Mouse (Mus musculus): ENCODE results near the gene Tpm4.

The Tpm4 gene

GRCm38 (mm10) chr8:72143256-72143824 is 8.6 kb downstream of the Tpm4 start:
- DNase-seq = no peak

GRCm38 (mm10) chr8:72144345-72144975 is 9.7 kb downstream of the Tpm4 start:
- DNase-seq = no peak

GRCm38 (mm10) chr8:72145511-72145910 is 10.7 kb downstream of the Tpm4 start:
- no peak for DNase-seq

DNA sequence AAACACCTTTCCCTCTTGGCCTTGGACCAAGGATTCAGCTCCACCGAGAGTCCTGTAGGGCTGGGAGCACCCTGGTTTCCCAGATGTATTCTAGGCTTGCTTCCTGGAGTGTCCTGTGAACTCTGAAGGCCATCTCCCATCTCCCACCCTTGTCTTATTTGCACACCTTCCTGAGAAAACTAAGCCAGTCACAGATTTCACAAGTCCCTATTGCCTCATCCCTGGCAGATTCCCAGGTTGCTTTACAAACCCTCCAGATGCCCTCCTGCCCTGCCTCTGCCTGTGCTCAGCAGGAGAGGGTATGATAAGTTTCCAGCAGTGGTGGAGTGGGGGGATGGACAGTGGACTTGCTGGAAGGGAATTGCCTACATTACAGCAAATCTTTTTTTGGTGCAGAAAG is 11.3 kb downstream of the Tpm4 start:
- no peak for DNase-seq

DNA sequence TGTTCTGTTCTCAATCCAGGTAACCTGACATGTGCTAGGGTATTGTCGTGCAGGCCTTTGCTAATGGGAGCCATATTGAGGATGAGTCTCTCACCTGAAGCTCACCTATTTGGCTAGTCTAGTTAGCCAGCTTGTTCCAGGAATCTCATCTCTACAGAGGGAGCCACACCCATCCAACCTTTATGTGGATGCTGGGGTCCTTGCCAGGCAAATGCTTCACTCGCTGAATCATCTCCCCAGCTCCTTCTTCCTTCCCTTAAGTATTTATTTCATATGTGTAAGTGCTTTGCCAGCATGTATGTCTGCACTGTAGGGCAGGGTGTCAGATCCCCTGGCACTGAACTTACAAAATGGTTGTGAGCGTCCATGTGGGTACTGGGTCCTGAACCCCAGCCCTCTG is 11.8 kb downstream of the Tpm4 start:
- DNase-seq = no peak

- DNase-seq = no peak
Measured at GRCm38 (mm10) chr8:72147266-72147665, 12.5 kb downstream of the Tpm4 start.

- DNase-seq = no peak
Measured at GRCm38 (mm10) chr8:72149056-72149455, 14.3 kb downstream of the Tpm4 start.

- no peak for DNase-seq
Measured at GRCm38 (mm10) chr8:72151418-72152078, 16.8 kb downstream of the Tpm4 start.

DNA sequence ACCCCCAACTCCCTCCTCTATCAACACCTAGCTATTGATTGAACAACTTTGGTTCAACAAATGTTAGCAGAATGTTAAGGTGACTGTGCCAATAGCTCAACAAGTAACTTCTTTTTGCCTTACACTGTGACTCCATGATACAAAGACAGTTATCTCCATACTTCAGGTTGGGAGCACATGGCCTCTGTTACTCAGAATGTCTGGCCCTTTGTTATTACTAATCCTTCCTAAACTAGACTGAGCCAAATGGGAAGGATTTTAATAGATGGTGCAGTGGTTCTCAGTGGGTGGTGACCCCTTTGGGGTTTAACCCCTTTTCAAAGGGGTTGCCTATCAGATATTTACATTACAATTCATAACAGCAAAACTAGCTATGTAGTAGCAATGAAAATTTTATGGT is 18.6 kb downstream of the Tpm4 start:
- no peak for DNase-seq

DNA sequence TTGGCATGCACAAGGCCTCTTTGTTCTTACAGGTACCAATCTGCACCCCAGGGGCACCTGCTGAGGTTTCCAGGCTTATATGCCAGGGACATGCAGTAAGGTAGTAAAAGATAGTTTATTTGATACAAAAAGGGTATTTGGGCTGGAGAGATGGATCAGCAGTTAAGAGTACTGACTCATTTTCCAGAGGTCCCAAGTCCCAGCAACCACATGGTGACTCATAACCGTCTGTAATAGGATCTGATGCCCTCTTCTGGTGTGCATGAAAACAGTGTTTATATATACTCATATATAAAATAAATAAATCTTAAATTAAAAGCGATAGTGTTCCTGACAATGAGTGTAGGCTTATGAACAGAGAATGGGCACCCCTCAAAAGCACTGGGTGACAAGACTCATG is 23.3 kb downstream of the Tpm4 start:
- DNase-seq = no peak

DNA sequence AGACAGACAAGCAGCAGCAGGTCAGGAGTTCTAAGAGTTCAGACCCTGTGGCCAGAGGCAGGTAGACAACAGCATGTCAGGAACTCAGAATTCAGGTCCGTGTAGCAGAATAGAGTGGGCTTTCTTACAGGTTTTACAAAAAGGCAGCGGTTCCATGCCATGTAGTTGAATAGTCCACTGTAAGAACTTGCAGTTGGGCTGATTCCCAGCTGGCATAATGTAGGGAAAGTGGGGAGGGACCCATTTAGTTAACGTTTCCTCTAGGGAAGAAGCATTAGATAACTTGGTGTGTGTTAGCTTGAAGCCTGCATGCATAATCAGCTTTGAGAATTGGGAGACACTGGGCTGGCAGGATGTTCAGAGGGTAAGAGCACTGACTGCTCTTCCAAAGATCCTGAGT is 24.0 kb downstream of the Tpm4 start:
- DNase-seq = no peak

GRCm38 (mm10) chr8:72160007-72160406 is 25.2 kb downstream of the Tpm4 start:
- DNase-seq = no peak

DNA sequence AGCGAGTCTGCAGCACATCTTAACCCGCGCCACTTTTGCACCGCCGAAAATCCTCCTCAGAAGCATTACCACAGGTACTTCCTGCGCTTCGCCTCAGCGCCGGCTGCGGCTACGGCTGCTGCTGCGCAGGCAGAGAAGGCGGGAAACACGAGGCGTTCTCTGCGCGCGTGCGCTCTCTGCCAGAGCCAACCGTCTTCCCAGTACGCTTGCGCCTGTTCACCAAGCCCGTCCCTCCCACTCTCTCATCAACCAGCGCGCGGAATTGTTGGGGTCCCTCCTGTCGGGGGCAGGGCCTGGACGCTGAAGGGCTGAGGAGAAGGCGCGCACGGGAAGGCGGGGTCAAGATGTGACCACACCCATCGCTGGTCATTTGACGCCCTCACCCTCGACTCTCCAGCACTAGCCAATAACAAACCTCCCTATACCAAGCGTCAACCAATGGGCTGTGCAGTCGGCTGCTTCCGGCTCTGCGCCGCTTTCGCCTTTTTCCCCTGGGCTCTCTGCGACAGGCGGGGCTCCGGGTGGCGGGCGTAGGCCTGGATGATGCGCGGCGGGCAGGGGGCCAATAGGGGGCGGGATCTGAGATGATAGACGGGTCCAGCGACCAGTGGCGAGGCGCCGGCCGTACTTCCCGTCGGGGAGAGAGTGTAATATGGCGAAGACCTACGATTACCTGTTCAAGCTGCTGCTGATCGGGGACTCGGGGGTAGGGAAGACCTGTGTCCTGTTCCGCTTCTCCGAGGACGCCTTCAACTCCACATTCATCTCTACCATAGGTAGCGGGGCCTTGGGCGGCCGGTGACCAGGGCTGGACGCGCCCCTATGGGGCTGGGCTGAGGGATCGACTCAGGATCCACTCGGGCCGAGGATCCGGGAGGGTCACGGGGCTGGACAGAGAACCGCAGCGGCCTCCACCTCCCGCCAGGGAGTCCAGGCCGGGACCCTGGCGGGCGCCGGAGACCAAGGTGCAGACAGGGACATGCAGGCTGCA is 26.2 kb downstream of the Tpm4 start, which contains the start of gene Rab8a:
TSS of gene Rab8a (plus strand) at position 494 of the 991 bp plus-strand sequence.
- peak; percentile 100 for DNase-seq

DNA sequence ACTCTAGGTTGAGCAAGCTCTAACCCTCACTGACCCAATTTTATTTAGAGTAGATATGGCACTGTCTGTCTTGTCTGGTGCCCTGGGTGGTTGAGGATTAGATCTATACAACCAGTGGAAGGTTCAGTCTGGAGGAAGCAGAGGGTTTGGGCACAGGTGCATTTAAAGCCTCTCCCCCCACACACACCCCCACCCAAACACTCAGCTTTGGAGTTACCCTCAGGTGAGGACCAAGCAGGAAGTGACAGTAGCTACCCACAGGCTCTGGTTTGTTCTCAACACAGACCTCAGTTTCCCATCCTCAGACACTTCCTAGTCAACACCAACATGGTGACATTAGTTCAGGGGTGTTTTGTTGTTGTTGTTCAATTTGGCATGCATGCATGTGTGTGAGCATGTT is 28.0 kb downstream of the Tpm4 start:
- no peak for DNase-seq

GRCm38 (mm10) chr8:72169098-72169668 is 34.4 kb downstream of the Tpm4 start:
- DNase-seq = no peak

DNA sequence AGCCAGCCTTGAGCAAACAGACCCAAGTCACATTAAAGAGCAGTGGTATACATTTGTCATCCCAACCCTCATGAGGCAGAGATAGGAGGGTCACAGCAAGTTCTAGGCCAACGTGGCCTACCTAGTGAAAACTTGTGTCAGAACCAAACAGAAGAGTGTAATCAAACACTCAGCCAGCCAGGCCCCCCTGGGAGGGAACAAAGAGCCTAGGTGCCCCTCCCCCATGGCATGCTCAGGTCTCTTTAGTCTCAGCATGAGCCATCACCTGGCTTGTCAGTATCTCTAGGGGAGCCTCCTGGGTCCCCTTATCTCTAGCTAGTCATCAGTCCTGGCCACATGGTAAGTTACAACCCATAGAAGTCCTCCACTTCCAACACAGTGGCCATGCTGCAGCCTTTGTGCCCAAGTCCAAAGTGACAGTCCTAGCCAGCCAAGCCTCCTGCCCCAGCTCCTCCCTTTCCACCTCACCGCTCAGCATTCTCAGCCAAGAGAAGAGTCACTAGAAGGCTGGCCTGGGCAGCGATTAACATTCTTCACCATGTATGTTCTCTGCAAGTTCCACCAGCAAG is 35.0 kb downstream of the Tpm4 start:
- no peak for DNase-seq

DNA sequence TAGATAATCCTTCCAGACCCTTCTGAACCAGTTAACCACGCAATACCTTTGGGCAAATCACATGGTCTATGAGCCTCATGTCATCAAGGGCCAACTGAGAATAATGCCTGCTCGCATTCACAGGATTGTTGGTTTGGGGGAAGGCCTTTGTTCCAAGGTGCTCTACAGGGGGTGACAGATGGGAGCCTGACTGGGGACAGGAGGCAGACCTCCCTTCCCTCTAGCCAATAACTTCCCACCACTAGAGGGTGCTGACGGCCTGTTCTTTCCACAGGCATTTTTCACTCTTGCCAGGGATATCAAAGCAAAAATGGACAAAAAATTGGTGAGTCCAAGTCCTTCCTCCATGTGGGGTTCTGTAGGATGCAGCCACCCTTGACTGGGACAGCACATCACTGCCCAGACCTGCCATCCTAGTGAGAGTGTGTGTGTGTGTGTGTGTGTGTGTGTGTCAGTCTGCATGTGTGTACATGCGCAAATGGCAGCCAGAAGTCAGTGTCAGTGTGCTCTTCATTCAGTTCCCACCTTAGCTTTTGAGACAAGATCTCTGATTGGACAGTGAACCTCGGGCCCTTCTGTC is 42.7 kb downstream of the Tpm4 start:
- DNase-seq = peak; percentile 73

DNA sequence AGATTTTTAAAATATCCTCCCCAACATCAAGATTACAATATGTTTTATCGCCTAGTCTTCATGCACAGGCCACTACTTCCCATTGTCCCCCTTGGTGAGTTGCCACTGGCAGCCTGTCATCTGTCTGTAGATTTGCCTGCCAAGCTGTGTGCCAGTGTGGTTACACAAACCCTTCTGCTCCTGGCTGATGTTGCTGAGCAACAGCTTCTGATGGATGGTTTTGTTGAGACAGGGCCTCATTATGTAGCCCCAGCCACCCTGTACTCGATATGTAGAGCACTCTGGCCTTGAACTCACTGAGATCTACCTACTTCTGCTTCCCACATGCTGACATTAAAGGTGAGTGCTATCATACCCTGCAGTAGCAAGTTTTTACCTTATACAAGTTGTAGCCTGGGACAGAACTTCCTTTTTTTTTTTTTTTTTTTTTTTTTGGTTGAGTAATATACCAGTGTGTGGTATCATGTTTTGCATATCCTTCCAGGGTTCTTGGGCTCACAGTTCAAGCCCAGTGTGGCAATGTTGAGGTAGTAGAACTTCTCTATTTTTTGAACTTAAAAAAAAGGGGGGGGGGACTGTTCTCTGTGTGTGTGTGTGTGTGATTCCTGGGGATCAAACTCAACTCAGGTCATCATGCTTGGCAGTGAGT is 48.9 kb downstream of the Tpm4 start:
- DNase-seq = no peak

- DNase-seq = no peak
Measured at GRCm38 (mm10) chr8:72187793-72188331, 53.1 kb downstream of the Tpm4 start.

- no peak for DNase-seq
Measured at GRCm38 (mm10) chr8:72189417-72190214, 54.8 kb downstream of the Tpm4 start, which contains the start of gene Hsh2d. Gene Hsh2d (plus strand): TSS chr8:72189638.

Measured in right cerebral cortex, postnatal 4 days (tissue).